Mouse (Mus musculus): ENCODE data around the gene Mreg. TPM values are rescaled to one million over a fixed set of nuclear protein-coding genes. Genes with fewer than 3 reads are reported as not detected.

Mreg gene
- total RNA-seq (2012; rRNA removed) (not detected in 2 replicates), polyA plus RNA-seq (2012; ENCODE audit: insufficient read depth in 1 of 2, insufficient read length in 2 of 2, low read depth in 1 of 2, low replicate concordance in 2 of 2, missing spikeins in 1 of 2) (not detected)

GRCm38 (mm10) chr1:72211701-72212699, at the start of gene Mreg:
Gene Mreg (minus strand): TSS chr1:72212307.
- Histone ChIP-seq H3K27ac (ENCODE audit: control insufficient read depth, low read depth, low read length) (no peak within 1 kb of the TSS), H3K9me3 (replicated peaks; ENCODE audit: insufficient read depth, low read length) (no peaks in the 10 kb centered on the region)

DNA sequence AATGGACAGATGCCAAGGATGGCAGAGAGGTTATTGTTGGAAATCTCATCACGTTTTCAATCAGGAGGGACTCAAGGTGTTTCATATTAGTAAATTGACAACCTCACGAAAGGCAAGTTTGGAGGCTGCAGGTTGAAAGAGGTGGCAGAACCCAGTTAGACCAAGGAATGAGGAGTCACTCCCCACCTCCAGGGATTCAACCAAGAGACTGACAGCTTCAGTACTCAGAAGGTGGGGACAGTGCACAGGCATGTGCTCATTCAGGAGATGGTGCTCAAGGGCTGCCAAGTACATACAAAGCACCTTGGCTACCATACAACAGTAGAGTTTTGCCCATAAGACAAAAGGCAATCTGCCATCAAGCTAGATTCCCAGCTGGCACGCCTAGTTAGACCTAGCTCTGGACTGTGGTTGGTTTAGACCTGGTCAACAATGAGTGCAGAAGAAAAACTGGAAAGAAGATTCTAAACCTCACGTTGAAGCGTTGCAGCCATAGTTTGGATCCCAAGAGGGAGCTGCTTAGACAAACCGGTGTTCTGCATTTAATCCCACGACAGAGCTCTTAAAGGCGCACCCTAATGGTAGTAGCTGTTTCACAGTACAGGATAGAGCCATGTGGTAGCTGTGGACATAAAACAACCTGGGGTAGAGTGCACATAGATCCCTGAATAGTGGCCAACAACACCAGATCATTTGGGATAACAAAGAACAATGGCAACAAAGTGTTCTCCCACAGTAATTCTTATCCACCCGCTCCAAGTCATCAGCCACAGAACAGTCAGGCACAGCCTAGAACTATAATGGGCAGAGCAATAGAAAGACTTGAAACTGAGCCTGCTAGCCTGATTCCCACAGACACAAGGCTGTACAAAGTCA, 44.5 kb upstream of the Mreg start:
- no peak for TF ChIP-seq HCFC1 (IDR thresholded peaks at IDR 0.05; ENCODE audit: low read depth, low read length)
- TF ChIP-seq MEF2A (IDR thresholded peaks at IDR 0.05; ENCODE audit: extremely low read depth, insufficient replicate concordance, low read depth, low read length, poor library complexity, severe bottlenecking) = no peak
- no peak for TF ChIP-seq MAX (IDR thresholded peaks at IDR 0.05; ENCODE audit: low read length)
- no peak for TF ChIP-seq GATA1 (IDR thresholded peaks at IDR 0.05; ENCODE audit: low read depth, low read length)
- TF ChIP-seq KAT2A (conservative IDR thresholded peaks at IDR 0.05; ENCODE audit: low read depth, low read length) = no peak
- TF ChIP-seq TCF12 (IDR thresholded peaks at IDR 0.05; ENCODE audit: low read depth, low read length) = no peak
- TF ChIP-seq GABPA (IDR thresholded peaks at IDR 0.05; ENCODE audit: low read depth, low read length) = no peak
- no peak for TF ChIP-seq ZNF384 (IDR thresholded peaks at IDR 0.05; ENCODE audit: low read depth, low read length)
- no peak for TF ChIP-seq POLR2A (IDR thresholded peaks at IDR 0.05; ENCODE audit: control insufficient read depth in 1 of 2, insufficient read depth in 1 of 2, low read depth in 1 of 2, low read length in 2 of 2, poor library complexity in 1 of 2)
- H3K9me3 ChIP-seq (replicated peaks; ENCODE audit: insufficient read depth, low read length) = no peaks in the 10 kb centered on the region
- peaks cover 0 to 3% of the 10 kb centered on the region in 2 experiments; a peak in 2 of 4 replicates for H3K36me3 ChIP-seq (ENCODE audit: control insufficient read depth in 1 of 2, insufficient read depth in 2 of 2, low read length in 2 of 2)
- H3K27ac ChIP-seq (ENCODE audit: control insufficient read depth, low read depth, low read length) = no peak overlapping the region
- H3K9ac ChIP-seq (ENCODE audit: control insufficient read depth, low read depth, low read length, poor library complexity, severe bottlenecking) = no peak overlapping the region
- H3K27me3 ChIP-seq (ENCODE audit: control insufficient read depth in 1 of 2, insufficient read depth in 2 of 2, low read length in 2 of 2) = no peaks in the 10 kb centered on the region
- no peak overlapping the region for H3K4me3 ChIP-seq (ENCODE audit: control insufficient read depth in 1 of 2, insufficient read depth in 1 of 2, low read depth in 2 of 2, low read length in 2 of 2)
- 0 out of 4 replicates have a peak, but pooled peaks cover 0 to 10% of the 10 kb centered on the region in 2 experiments for H3K4me1 ChIP-seq (ENCODE audit: control insufficient read depth in 1 of 2, insufficient read depth in 2 of 2, low read length in 2 of 2)
- H3K79me2 ChIP-seq (ENCODE audit: control insufficient read depth, insufficient read depth, low read length, poor library complexity) = peaks cover 3% of the 10 kb centered on the region; the same call in 1 of the 2 replicates
- DNase-seq (ENCODE audit: low read depth, low spot score) = peak; percentile 53

More at GRCm38 (mm10) chr1:72211701-72212699, at the start of gene Mreg:
- TF ChIP-seq BHLHE40 (IDR thresholded peaks at IDR 0.05; ENCODE audit: borderline replicate concordance, low read depth, low read length) (no peak), RAD21 (IDR thresholded peaks at IDR 0.05; ENCODE audit: low read depth, low read length) (no peak), ZNF384 (IDR thresholded peaks at IDR 0.05; ENCODE audit: low read depth, low read length) (no peak), RCOR1 (IDR thresholded peaks at IDR 0.05; ENCODE audit: low read depth, low read length) (no peak), POLR2A (IDR thresholded peaks at IDR 0.05; ENCODE audit: control insufficient read depth in 1 of 2, insufficient read depth in 1 of 2, low read depth in 1 of 2, low read length in 2 of 2, poor library complexity in 1 of 2) (no peak), POLR2AphosphoS5 (IDR thresholded peaks at IDR 0.05; ENCODE audit: borderline replicate concordance, low read depth, low read length) (no peak), TAL1 (IDR thresholded peaks at IDR 0.05; ENCODE audit: low read length) (no peak), ETS1 (IDR thresholded peaks at IDR 0.05; ENCODE audit: low read depth, low read length) (no peak), MAFK (IDR thresholded peaks at IDR 0.05; ENCODE audit: borderline replicate concordance, low read depth, low read length) (no peak), ZKSCAN1 (IDR thresholded peaks at IDR 0.05; ENCODE audit: low read depth, low read length) (no peak), UBTF (IDR thresholded peaks at IDR 0.05; ENCODE audit: borderline replicate concordance, insufficient read depth, low read depth, low read length) (no peak), HCFC1 (IDR thresholded peaks at IDR 0.05; ENCODE audit: low read depth, low read length) (no peak), USF1 (IDR thresholded peaks at IDR 0.05; ENCODE audit: low read depth, low read length) (no peak)
- DNase-seq (ENCODE audit: low read depth, low spot score) = no peak
- H3K36me3 ChIP-seq (ENCODE audit: control insufficient read depth in 1 of 2, insufficient read depth in 2 of 2, low read length in 2 of 2) = no peaks in the 10 kb centered on the region
- no peak within 1 kb of the TSS for H3K4me3 ChIP-seq (ENCODE audit: control insufficient read depth in 1 of 2, insufficient read depth in 1 of 2, low read depth in 2 of 2, low read length in 2 of 2)
- H3K4me1 ChIP-seq (ENCODE audit: control insufficient read depth in 1 of 2, insufficient read depth in 2 of 2, low read length in 2 of 2) = no peaks in the 10 kb centered on the region
- H3K27me3 ChIP-seq (ENCODE audit: control insufficient read depth in 1 of 2, insufficient read depth in 2 of 2, low read length in 2 of 2) = no peaks in the 10 kb centered on the region
- H3K9ac ChIP-seq (ENCODE audit: control insufficient read depth, low read depth, low read length, poor library complexity, severe bottlenecking) = no peak within 1 kb of the TSS
- H3K79me2 ChIP-seq (ENCODE audit: control insufficient read depth, insufficient read depth, low read length, poor library complexity) = no peaks in the 10 kb centered on the region

Data from MEL (cell line).